ENCODE assay signal across 16 mouse cellular contexts in genomic region chr9:34721478-34722197, GRCm38 (mm10).
DNase-seq lines count a peak whose midpoint lies in the region; ATAC-seq lines count a peak whose summit lies in the region.
"Had no signal": no experiment of that assay in that cellular context is flagged by ENCODE, and none has a peak within 500 bp of the region (broad histone marks: within the 10 kb centered on the region; RNA-seq: fewer than 3 reads in every experiment).

No protein-coding gene starts in this region.

- H3K9ac ChIP-seq in kidney, embryonic 14.5 days (ENCODE audit: low read depth, low read length), result no peak overlapping the region
- H3K9ac ChIP-seq in intestine, embryonic 16.5 days (ENCODE audit: low read depth, low read length), result no peak overlapping the region
- H3K9ac ChIP-seq: forebrain, embryonic 15.5 days; heart, embryonic 15.5 days; limb, embryonic 13.5 days had no signal

- H3K27ac ChIP-seq in kidney, embryonic 14.5 days (ENCODE audit: low read depth, low read length), result peak overlapping the region; percentile 17; the same call in 1 of the 2 replicates
- no peak overlapping the region for H3K27ac ChIP-seq in intestine, embryonic 16.5 days (ENCODE audit: low read length)
- H3K27ac ChIP-seq: forebrain, embryonic 15.5 days; heart, embryonic 15.5 days; limb, embryonic 13.5 days; macrophage had no signal

- no peaks in the 10 kb centered on the region for H3K9me3 ChIP-seq in kidney, embryonic 14.5 days (ENCODE audit: control insufficient read depth, low read length)
- no peaks in the 10 kb centered on the region for H3K9me3 ChIP-seq in intestine, embryonic 16.5 days (ENCODE audit: control insufficient read depth, low read length)
- H3K9me3 ChIP-seq: forebrain, embryonic 15.5 days; heart, embryonic 15.5 days; limb, embryonic 13.5 days had no signal

- ATAC-seq in kidney, embryonic 14.5 days (ENCODE audit: low FRiP score, low TSS enrichment), result peak; percentile 75
- ATAC-seq in intestine, embryonic 16.5 days, result peak; percentile 62; the same call in 1 of the 2 replicates
- ATAC-seq in granulocyte monocyte progenitor cell, adult 5-6 weeks (replicated peaks; ENCODE audit: poor library complexity, severe bottlenecking), result no peak
- ATAC-seq: forebrain, embryonic 15.5 days had no signal

- WGBS in kidney, embryonic 14.5 days, result 16% methylated on average over 6 of the region's 6 CpGs
- WGBS in intestine, embryonic 16.5 days, result 29% methylated on average over 6 of the region's 6 CpGs

- H3K36me3 ChIP-seq in kidney, embryonic 14.5 days (ENCODE audit: control insufficient read depth, insufficient read depth, low read length), result no peaks in the 10 kb centered on the region
- H3K36me3 ChIP-seq in intestine, embryonic 16.5 days (ENCODE audit: control insufficient read depth, insufficient read depth, low read length), result no peaks in the 10 kb centered on the region
- H3K36me3 ChIP-seq: forebrain, embryonic 15.5 days; heart, embryonic 15.5 days; limb, embryonic 13.5 days had no signal

- DNase-seq in kidney, postnatal 10 days, result no peak
- DNase-seq in embryo, embryonic 10.5 days (ENCODE audit: low spot score), result peak; percentile 41
- peak; percentile 53 for DNase-seq in lung, postnatal 36 days
- DNase-seq in B cell, adult 2 months, result no peak
- DNase-seq: adrenal gland, adult 8-10 months; cerebellum, postnatal 10 days; gastrocnemius, postnatal 10 days; layer of hippocampus, postnatal 36 days; midbrain, embryonic 14.5 days had no signal

- no peak overlapping the region for H3K4me2 ChIP-seq in kidney, embryonic 14.5 days (replicated peaks; ENCODE audit: low read depth, low read length)
- no peak overlapping the region for H3K4me2 ChIP-seq in intestine, embryonic 16.5 days (ENCODE audit: low read depth, low read length)
- H3K4me2 ChIP-seq: forebrain, embryonic 15.5 days; heart, embryonic 15.5 days; limb, embryonic 13.5 days had no signal

- H3K4me3 ChIP-seq in kidney, embryonic 14.5 days (ENCODE audit: low read length), result no peak overlapping the region
- H3K4me3 ChIP-seq in intestine, embryonic 16.5 days (ENCODE audit: low read length), result no peak overlapping the region
- H3K4me3 ChIP-seq: forebrain, embryonic 15.5 days; heart, embryonic 15.5 days; limb, embryonic 13.5 days had no signal

- peaks cover 16% of the 10 kb centered on the region for H3K4me1 ChIP-seq in kidney, embryonic 14.5 days (ENCODE audit: control insufficient read depth, insufficient read depth, low read length)
- H3K4me1 ChIP-seq in intestine, embryonic 16.5 days (ENCODE audit: control insufficient read depth, insufficient read depth, low read length), result peaks cover 7% of the 10 kb centered on the region; the same call in 1 of the 2 replicates
- H3K4me1 ChIP-seq: forebrain, embryonic 15.5 days; limb, embryonic 13.5 days had no signal

- no peaks in the 10 kb centered on the region for H3K27me3 ChIP-seq in kidney, embryonic 14.5 days (ENCODE audit: control insufficient read depth, insufficient read depth, low read length)
- H3K27me3 ChIP-seq in intestine, embryonic 16.5 days (replicated peaks; ENCODE audit: control insufficient read depth, insufficient read depth, low read length), result 0 out of 2 replicates have a peak, but pooled peaks cover 2% of the 10 kb centered on the region
- H3K27me3 ChIP-seq: forebrain, embryonic 15.5 days; heart, embryonic 15.5 days had no signal

Comparison
In these comparisons a context has a peak if more than half of its experiments do, and no peak if none do; other contexts are left out.
1. DNase-seq: peak in embryo, embryonic 10.5 days (single experiment) and lung, postnatal 36 days (single experiment); none in kidney, postnatal 10 days (single experiment) and B cell, adult 2 months (0 of 2).